In genomic region chr5:64877235-64878026, GRCm38 (mm10) we compare ENCODE assay signal across 7 mouse cellular contexts. TPM values are rescaled to one million over a fixed set of nuclear protein-coding genes. Genes with fewer than 3 reads are reported as not detected.
DNase-seq lines count a peak whose midpoint lies in the region; ATAC-seq lines count a peak whose summit lies in the region.

No protein-coding gene starts in this region.

- H3K4me1 ChIP-seq in lung, embryonic 16.5 days (replicated peaks; ENCODE audit: control insufficient read depth, insufficient read depth, low read length) = peaks cover 33% of the 10 kb centered on the region
- H3K4me1 ChIP-seq in forebrain, embryonic 10.5 days = peaks cover 48% of the 10 kb centered on the region
- peaks cover 6% of the 10 kb centered on the region; the same call in 1 of the 2 replicates for H3K4me1 ChIP-seq in liver, embryonic 12.5 days

- DNase-seq in lung, postnatal 14 days = no peak
- DNase-seq in forebrain, embryonic 10.5 days (ENCODE audit: extremely low spot score, low spot score) = peak; percentile 53
- no peak for DNase-seq in right cerebral cortex, postnatal 10 days (ENCODE audit: low spot score in 2 of 2)
- DNase-seq in adrenal gland, postnatal 4 days (ENCODE audit: low spot score in 2 of 2) = no peak

- ATAC-seq in lung, embryonic 16.5 days (ENCODE audit: low read depth) = no peak
- no peak for ATAC-seq in liver, embryonic 12.5 days
- no peak for ATAC-seq in megakaryocyte progenitor cell, adult 5-6 weeks (replicated peaks; ENCODE audit: poor library complexity)

- no peak overlapping the region for H3K9ac ChIP-seq in lung, embryonic 16.5 days (ENCODE audit: low read length)
- no peak overlapping the region for H3K9ac ChIP-seq in liver, embryonic 12.5 days

- H3K27ac ChIP-seq in lung, embryonic 16.5 days (ENCODE audit: low read length) = peak overlapping the region; percentile 87
- H3K27ac ChIP-seq in forebrain, embryonic 10.5 days = peak overlapping the region; percentile 87
- H3K27ac ChIP-seq in liver, embryonic 12.5 days = peak overlapping the region; percentile 51; the same call in 1 of the 2 replicates

- no peaks in the 10 kb centered on the region for H3K36me3 ChIP-seq in lung, embryonic 16.5 days (ENCODE audit: control insufficient read depth, insufficient read depth, low read length)
- H3K36me3 ChIP-seq in forebrain, embryonic 10.5 days (replicated peaks) = no peaks in the 10 kb centered on the region
- no peaks in the 10 kb centered on the region for H3K36me3 ChIP-seq in liver, embryonic 12.5 days

- H3K4me2 ChIP-seq in lung, embryonic 16.5 days (ENCODE audit: low read depth, low read length) = no peak overlapping the region
- H3K4me2 ChIP-seq in liver, embryonic 12.5 days = no peak overlapping the region

- no peak overlapping the region for H3K4me3 ChIP-seq in lung, embryonic 16.5 days (ENCODE audit: low read length)
- H3K4me3 ChIP-seq in forebrain, embryonic 10.5 days = peak overlapping the region; percentile 8; the same call in 1 of the 2 replicates
- no peak overlapping the region for H3K4me3 ChIP-seq in liver, embryonic 12.5 days

- WGBS in lung, embryonic 16.5 days = 33% methylated on average over 15 of the region's 15 CpGs
- WGBS in forebrain, embryonic 10.5 days = 13% methylated on average over 15 of the region's 15 CpGs
- WGBS in liver, embryonic 12.5 days (ENCODE audit: insufficient replicate concordance) = 55% methylated on average over 15 of the region's 15 CpGs

- H3K9me3 ChIP-seq in lung, embryonic 16.5 days (ENCODE audit: control insufficient read depth, low read length) = no peaks in the 10 kb centered on the region
- peaks cover 11% of the 10 kb centered on the region; the same call in 1 of the 2 replicates for H3K9me3 ChIP-seq in forebrain, embryonic 10.5 days
- no peaks in the 10 kb centered on the region for H3K9me3 ChIP-seq in liver, embryonic 12.5 days (replicated peaks)

- no peaks in the 10 kb centered on the region for H3K27me3 ChIP-seq in lung, embryonic 16.5 days (ENCODE audit: control insufficient read depth, insufficient read depth, low read depth, low read length)
- no peaks in the 10 kb centered on the region for H3K27me3 ChIP-seq in forebrain, embryonic 10.5 days (ENCODE audit: poor library complexity, severe bottlenecking)
- no peaks in the 10 kb centered on the region for H3K27me3 ChIP-seq in liver, embryonic 12.5 days (replicated peaks)

RNA-seq across cellular contexts. Expression of gene Tlr1, which starts 55.9 kb away (rescaled TPM):
- polyA plus RNA-seq in lung, embryonic 16.5 days (2015; fragmentation: Nextera tagmentation; extraction: Ambion mirVana) = 0.57 and 0.90 TPM in 2 replicates
- polyA plus RNA-seq in forebrain, embryonic 10.5 days (2016; fragmentation: Nextera tagmentation; extraction: Ambion mirVana) = 0.58 and 0.62 TPM in 2 replicates
- polyA plus RNA-seq in liver, embryonic 12.5 days (2016; fragmentation: Nextera tagmentation; extraction: Ambion mirVana) = 0.96 and 1.0 TPM in 2 replicates
- 7.3 and 7.5 TPM in 2 replicates for total RNA-seq in megakaryocyte progenitor cell, adult 5-6 weeks (2015)
- total RNA-seq in megakaryocyte progenitor cell, adult 5-6 weeks (2017) = 2.6 and 3.8 TPM in 2 replicates
- total RNA-seq in adrenal gland, postnatal 4 days (2021) = 1 to 10 TPM; 1.4 to 1.7 TPM
